Mouse (Mus musculus) neural tube, embryonic 13.5 days (tissue): ENCODE results near the gene Tle3. TPM values are rescaled to one million over a fixed set of nuclear protein-coding genes. Genes with fewer than 3 reads are reported as not detected.

Source experiments
- ATAC-seq: fragments of 200-750 bp; cut with Nextera tagmentation; 2 replicates; pipeline ENCODE4 v1.8.0; 2017; ENCODE audit warnings: low read depth, mild to moderate bottlenecking, moderate TSS enrichment, moderate library complexity
- H3K27ac ChIP-seq: fragments of 300-500 bp; sonication (generic); replicated peaks from 2 replicates; pipeline ENCODE4 v1.5.1; 2015; ENCODE audit warnings: moderate library complexity, mild to moderate bottlenecking, inconsistent platforms
- H3K27me3 ChIP-seq: fragments of 300-500 bp; sonication (generic); 2 replicates; pipeline ENCODE4 v1.6.1; 2015; ENCODE audit warnings: mild to moderate bottlenecking, inconsistent platforms
- H3K36me3 ChIP-seq: fragments of 300-500 bp; sonication (generic); 2 replicates; pipeline ENCODE4 v1.6.1; 2015; ENCODE audit warnings: mild to moderate bottlenecking, inconsistent platforms
- H3K4me1 ChIP-seq: fragments of 300-500 bp; sonication (generic); replicated peaks from 2 replicates; pipeline ENCODE4 v1.6.1; 2015; ENCODE audit warnings: inconsistent platforms
- H3K4me2 ChIP-seq: fragments of 300-500 bp; sonication (generic); 2 replicates; pipeline ENCODE4 v1.6.1; 2015; ENCODE audit warnings: inconsistent platforms, mild to moderate bottlenecking, moderate library complexity
- H3K4me3 ChIP-seq: fragments of 300-500 bp; sonication (generic); 2 replicates; pipeline ENCODE4 v1.5.1; 2015; ENCODE audit warnings: mild to moderate bottlenecking, inconsistent platforms
- H3K9ac ChIP-seq: fragments of 300-500 bp; sonication (generic); 2 replicates; pipeline ENCODE4 v1.6.1; 2015; ENCODE audit warnings: moderate library complexity, mild to moderate bottlenecking, inconsistent platforms
- H3K9me3 ChIP-seq: fragments of 300-500 bp; sonication (generic); 2 replicates; pipeline ENCODE4 v1.6.1; 2016; ENCODE audit warnings: inconsistent platforms
- WGBS: fragments of 180-500 bp; shearing (Covaris S2); methylation state at CpG from one replicate; pipeline ENCODE4 v1.1.7; 2015; 5-methylcytosine and 5-hydroxymethylcytosine counted together
- polyA plus RNA-seq: library from polyadenylated mRNA; unstranded; fragments of >200 nt; fragmentation: Nextera tagmentation; extraction: Ambion mirVana; gene quantifications from 2 replicates; pipeline ENCODE4 v1.2.1, GENCODE M21; 2015

The Tle3 gene
- polyA plus RNA-seq, 1 experiment from 2014 or later, result 31.1 TPM

DNA sequence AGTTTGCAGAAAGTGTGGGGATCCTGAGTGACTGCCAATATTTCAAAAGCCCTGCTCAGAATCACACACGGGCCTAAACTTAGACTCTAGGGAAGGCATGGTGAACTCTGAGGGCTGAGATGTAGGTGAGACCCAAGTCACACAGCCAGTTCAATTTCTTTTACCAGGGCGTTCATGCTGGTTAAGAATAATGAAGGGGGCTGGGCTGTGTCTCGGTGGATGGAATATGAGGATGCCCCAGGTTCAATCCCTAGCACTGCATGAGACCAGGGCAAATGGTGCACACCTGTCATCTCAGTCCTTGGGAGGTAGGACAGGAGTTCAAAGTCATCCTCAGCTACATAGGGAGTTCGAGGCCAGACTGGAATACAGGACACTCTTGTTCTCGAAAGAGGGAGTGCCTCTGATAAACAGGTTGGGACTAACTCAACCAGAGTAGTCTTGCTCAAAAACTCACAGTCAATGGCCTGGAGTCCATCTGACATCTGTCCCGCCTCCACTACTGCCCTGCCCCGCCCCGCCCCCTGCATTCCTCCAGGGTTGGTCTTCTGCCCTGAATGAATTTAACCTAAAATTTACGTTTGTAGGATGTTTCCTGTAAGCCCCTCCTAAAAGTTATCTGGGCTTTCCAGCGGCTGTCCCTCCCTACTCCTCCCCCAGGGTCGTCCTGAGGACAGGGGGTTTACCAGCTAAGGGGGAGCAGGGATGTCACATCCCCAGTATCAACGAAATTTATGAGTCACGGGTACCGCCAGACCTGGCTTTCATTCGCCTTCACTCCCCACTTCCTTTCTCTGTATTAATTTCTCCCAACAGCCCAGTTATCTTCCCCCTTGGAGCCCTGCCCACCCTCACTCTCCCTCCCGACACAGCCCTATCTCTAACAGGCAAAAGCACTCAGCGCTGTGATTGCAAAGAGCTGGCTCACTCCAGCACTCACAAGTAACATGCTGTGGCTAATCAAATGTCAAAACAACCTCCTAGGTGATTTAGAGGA, 35.3 kb upstream of the Tle3 start:
- Histone ChIP-seq H3K4me1 (peaks cover 38% of the 10 kb centered on the region), H3K9ac (no peak overlapping the region), H3K4me2 (no peak overlapping the region), H3K36me3 (no peaks in the 10 kb centered on the region), H3K9me3 (no peaks in the 10 kb centered on the region), H3K27ac (no peak overlapping the region), H3K4me3 (no peak overlapping the region), H3K27me3 (peaks cover 79% of the 10 kb centered on the region)
- no peak for ATAC-seq
- WGBS, result 32% methylated on average over 17 of the region's 17 CpGs

DNA sequence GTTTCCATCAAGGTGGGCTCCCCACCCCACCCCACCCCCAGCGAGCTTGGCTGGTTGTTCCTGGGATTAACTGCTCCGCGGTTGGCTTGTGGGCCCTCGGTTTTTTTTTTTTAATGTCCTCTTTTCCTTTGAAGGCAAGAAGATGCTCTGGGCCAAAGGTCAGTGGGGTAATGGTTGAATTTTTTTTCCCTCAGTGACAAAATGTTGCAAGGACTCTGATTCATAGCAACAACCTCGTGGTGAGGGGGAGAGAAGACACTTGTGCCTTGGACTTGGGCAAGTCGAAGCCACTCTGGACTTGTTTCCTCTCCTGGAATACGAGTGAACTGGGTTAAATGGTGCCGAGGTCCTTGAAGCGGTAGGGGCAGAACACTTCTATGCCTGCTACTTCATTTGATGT, 34.5 kb upstream of the Tle3 start:
- H3K4me3 ChIP-seq, result no peak overlapping the region
- peaks cover 83% of the 10 kb centered on the region for H3K27me3 ChIP-seq
- H3K36me3 ChIP-seq, result no peaks in the 10 kb centered on the region
- no peak overlapping the region for H3K27ac ChIP-seq
- H3K4me2 ChIP-seq, result no peak overlapping the region
- H3K9me3 ChIP-seq, result no peaks in the 10 kb centered on the region
- no peak for ATAC-seq
- H3K9ac ChIP-seq, result no peak overlapping the region
- H3K4me1 ChIP-seq, result peaks cover 40% of the 10 kb centered on the region
- 11% methylated on average over 9 of the region's 9 CpGs for WGBS

DNA sequence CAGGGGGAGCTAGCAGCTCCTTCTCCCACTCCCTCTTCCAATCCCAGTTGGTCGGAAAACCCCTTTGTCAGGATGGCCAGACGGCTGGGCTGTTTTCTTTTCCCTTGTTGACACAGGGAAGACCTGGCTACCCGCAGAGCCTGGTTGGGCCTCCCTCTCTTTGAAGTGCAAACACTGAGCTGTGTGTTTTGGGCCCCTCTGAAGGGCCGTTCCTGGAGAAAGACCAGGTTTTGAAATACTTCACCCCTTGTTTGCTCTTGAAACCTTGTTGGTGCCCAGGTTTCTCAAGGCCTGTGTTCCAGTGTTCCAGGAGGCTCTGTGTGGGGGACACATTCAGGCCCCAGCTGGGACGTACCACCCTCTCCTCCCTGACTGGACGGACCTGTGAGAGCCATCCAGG, 32.9 kb upstream of the Tle3 start:
- Histone ChIP-seq H3K4me1 (peaks cover 51% of the 10 kb centered on the region), H3K36me3 (no peaks in the 10 kb centered on the region), H3K9me3 (no peaks in the 10 kb centered on the region), H3K27me3 (peaks cover 79% of the 10 kb centered on the region), H3K4me2 (no peak overlapping the region), H3K4me3 (no peak overlapping the region), H3K27ac (no peak overlapping the region), H3K9ac (no peak overlapping the region)
- no peak for ATAC-seq
- WGBS, result 24% methylated on average over 6 of the region's 6 CpGs

DNA sequence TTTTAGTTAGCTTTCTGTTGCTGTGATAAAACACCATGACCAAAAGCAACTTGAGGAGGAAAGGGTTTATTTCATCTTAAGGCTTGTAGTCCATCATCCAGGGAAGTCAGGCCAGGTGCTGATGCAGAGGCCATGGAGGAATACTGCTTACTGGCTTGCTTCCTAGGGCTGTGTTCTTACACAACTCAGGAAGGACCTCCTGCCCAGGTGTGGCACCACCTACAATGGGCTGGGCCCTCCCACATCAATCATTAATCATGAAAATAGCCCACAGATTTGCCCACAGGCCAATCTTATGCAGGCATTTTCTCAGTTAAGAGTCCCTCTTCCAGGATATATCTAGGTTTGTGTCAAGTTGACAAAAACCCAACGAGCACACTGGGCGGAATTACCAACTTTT, 31.8 kb upstream of the Tle3 start:
- Histone ChIP-seq H3K4me3 (no peak overlapping the region), H3K36me3 (no peaks in the 10 kb centered on the region), H3K9me3 (no peaks in the 10 kb centered on the region), H3K4me1 (peaks cover 56% of the 10 kb centered on the region), H3K27me3 (peaks cover 82% of the 10 kb centered on the region), H3K27ac (no peak overlapping the region), H3K9ac (no peak overlapping the region), H3K4me2 (no peak overlapping the region)
- no peak for ATAC-seq
- WGBS, result 92% methylated on average over 2 of the region's 2 CpGs

DNA sequence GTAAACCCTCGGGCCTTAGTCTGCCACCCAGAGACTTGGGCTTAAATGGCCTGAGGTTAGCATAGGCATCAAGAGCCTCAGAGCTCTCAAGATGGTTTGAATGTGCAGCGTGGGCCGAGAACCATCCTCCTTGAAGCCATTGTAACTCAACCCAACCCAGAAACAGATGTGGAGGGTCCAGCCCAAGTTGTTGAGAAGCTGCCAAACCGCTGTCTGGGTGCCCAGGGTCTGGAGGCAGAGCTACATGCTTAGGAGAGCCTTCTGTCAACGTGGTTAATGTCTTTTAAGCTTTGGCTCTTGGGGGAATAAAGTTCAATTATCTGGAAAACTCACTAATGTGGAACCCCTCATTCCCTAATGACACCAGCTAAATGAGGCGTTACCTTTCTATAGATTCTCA, 29.9 kb upstream of the Tle3 start:
- no peaks in the 10 kb centered on the region for H3K9me3 ChIP-seq
- no peak overlapping the region for H3K4me2 ChIP-seq
- H3K27ac ChIP-seq, result no peak overlapping the region
- peaks cover 78% of the 10 kb centered on the region for H3K27me3 ChIP-seq
- 42% methylated on average over 6 of the region's 6 CpGs for WGBS
- no peak overlapping the region for H3K4me3 ChIP-seq
- ATAC-seq, result no peak
- no peak overlapping the region for H3K9ac ChIP-seq
- H3K4me1 ChIP-seq, result peaks cover 60% of the 10 kb centered on the region
- H3K36me3 ChIP-seq, result no peaks in the 10 kb centered on the region

DNA sequence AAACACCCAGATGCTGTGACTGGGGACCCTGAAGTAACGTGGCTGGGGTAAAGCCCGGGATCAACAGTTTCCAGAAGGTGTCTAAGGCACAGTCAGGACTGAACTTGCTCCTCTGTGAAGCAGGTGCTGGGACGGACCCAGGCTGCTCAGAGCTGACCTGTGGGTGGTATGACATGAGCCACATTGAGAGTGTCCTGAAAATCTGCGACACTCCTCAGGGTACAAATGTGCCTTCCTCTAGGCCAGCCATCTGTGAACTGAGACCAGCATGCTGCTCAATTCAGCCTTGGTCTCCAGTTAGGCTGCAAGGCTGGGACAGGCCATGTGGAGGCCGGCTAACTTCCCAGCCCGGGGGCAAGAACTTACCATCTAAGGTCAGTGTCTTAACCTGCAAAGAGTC, 27.5 kb upstream of the Tle3 start:
- Histone ChIP-seq H3K9me3 (no peaks in the 10 kb centered on the region), H3K27ac (no peak overlapping the region), H3K9ac (no peak overlapping the region), H3K4me2 (no peak overlapping the region), H3K4me3 (no peak overlapping the region), H3K4me1 (peaks cover 65% of the 10 kb centered on the region), H3K27me3 (peaks cover 62% of the 10 kb centered on the region), H3K36me3 (no peaks in the 10 kb centered on the region)
- 53% methylated on average over 6 of the region's 6 CpGs for WGBS
- ATAC-seq, result no peak

DNA sequence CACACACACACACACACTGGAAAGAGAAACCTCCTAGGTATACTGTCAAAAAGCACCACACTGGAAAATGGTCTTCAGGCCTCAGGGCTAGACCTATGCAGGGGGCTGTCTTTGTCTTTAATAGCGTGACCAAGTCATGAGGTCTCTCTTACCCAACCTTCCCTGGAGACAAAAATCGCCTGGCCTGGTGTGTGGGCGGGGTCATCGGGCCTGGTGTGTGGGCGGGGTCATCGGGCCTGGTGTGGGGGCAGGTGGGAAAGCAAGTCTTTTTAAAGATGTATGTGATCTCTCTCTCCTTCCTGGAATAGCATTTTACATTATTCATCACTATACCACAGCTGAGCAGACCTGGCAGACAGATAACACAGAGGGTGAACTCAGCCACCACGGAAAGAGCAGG, 25.2 kb upstream of the Tle3 start:
- 23% methylated on average over 7 of the region's 7 CpGs for WGBS
- no peaks in the 10 kb centered on the region for H3K9me3 ChIP-seq
- no peak overlapping the region for H3K27ac ChIP-seq
- H3K9ac ChIP-seq, result no peak overlapping the region
- H3K4me2 ChIP-seq, result no peak overlapping the region
- no peak overlapping the region for H3K4me3 ChIP-seq
- ATAC-seq, result no peak
- peaks cover 48% of the 10 kb centered on the region for H3K27me3 ChIP-seq
- H3K36me3 ChIP-seq, result no peaks in the 10 kb centered on the region
- H3K4me1 ChIP-seq, result peaks cover 76% of the 10 kb centered on the region

DNA sequence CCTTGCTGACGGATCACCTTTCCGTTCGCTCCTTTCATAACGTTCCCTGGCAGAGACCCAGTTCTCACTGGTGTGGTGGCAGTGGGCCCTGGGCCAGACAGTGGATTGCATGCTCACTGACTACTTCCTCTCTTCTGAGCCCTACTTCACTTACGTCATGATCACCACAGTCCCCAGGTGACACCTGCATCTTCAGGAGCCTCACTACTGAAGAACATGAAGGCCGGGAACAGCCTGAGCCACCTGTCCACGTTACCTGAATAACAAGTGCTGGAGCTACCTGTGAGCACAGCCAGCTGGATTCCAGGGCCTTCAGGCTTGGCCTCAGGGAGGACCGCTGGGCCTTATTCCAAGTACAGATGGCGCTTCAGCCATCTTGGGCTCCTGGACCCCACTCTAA, 24.1 kb upstream of the Tle3 start:
- H3K9me3 ChIP-seq, result no peaks in the 10 kb centered on the region
- no peak overlapping the region for H3K9ac ChIP-seq
- no peak overlapping the region for H3K4me3 ChIP-seq
- no peak for ATAC-seq
- peaks cover 45% of the 10 kb centered on the region for H3K27me3 ChIP-seq
- H3K4me1 ChIP-seq, result peaks cover 66% of the 10 kb centered on the region
- 76% methylated on average over 9 of the region's 9 CpGs for WGBS
- no peaks in the 10 kb centered on the region for H3K36me3 ChIP-seq
- H3K4me2 ChIP-seq, result no peak overlapping the region
- H3K27ac ChIP-seq, result no peak overlapping the region

DNA sequence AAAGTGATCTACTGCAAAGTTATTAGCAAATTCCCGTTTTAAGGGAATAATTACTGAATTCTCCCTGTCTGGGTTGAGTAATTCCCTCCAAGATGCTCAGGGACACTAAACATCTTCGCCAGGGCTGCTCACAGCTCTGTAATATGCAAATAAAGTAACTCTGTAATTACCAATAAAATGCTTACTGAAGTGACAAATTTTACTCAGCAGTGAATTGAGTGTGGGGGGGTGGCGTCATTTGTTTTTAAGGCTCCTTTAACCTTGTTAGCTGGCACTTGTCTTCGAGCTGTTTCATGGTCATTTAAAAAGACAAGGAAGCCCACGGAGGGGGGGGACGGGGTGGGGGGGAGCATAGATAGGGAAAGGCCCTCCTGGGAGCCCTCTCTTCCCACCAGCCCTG, 23.6 kb upstream of the Tle3 start:
- Histone ChIP-seq H3K4me3 (no peak overlapping the region), H3K36me3 (no peaks in the 10 kb centered on the region), H3K4me1 (peaks cover 61% of the 10 kb centered on the region), H3K4me2 (no peak overlapping the region), H3K9me3 (no peaks in the 10 kb centered on the region), H3K27ac (no peak overlapping the region), H3K27me3 (peaks cover 42% of the 10 kb centered on the region), H3K9ac (no peak overlapping the region)
- 11% methylated on average over 6 of the region's 6 CpGs for WGBS
- no peak for ATAC-seq

DNA sequence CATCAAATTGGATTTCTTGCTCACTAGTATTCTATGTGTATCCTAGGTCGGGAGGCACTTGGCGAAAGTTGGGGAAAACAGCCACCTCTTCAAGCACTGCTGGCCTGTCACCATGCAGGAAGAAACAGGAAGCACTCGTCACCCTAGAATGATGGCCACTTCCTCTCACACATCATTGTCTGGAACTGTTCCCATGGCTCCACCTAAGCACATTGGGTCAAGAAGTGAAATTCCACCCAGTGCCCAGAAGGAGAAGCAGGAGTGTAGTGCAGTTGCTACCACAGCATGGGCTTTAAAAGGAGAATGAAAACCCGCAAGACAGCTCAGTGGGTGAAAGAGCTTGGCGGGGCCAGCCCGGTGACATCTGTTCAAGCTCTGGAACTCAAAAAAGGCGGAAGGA, 22.5 kb upstream of the Tle3 start:
- Histone ChIP-seq H3K4me2 (no peak overlapping the region), H3K4me3 (no peak overlapping the region), H3K9me3 (no peaks in the 10 kb centered on the region), H3K27ac (no peak overlapping the region), H3K36me3 (no peaks in the 10 kb centered on the region), H3K9ac (no peak overlapping the region), H3K4me1 (peaks cover 59% of the 10 kb centered on the region), H3K27me3 (peaks cover 37% of the 10 kb centered on the region)
- no peak for ATAC-seq
- WGBS, result 83% methylated on average over 7 of the region's 7 CpGs

DNA sequence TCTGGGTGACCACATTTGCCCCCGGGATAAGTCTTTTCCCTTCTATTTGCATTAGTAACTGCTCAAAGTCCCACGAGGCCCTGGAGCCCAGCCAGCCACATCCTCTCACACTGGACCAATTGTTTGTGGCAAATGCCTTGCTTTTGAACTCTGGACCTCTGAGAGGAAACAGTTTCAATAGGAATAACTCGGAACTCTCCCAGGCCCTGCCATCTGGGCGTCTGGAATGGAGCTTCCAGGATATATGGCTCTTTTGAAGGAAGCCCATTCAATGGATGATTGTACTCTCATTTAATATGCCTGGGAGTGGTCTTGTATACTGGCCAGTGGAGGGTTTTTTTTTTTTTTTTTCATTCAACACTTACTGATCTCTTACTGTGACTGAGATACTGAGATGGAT, 21.0 kb upstream of the Tle3 start:
- ATAC-seq, result peak; percentile 78; the same call in 1 of the 2 replicates
- Histone ChIP-seq H3K9me3 (no peaks in the 10 kb centered on the region), H3K4me1 (peaks cover 46% of the 10 kb centered on the region), H3K27me3 (peaks cover 22% of the 10 kb centered on the region), H3K4me2 (no peak overlapping the region), H3K4me3 (no peak overlapping the region), H3K36me3 (no peaks in the 10 kb centered on the region), H3K9ac (no peak overlapping the region), H3K27ac (peak overlapping the region; percentile 20; the same call in 1 of the 2 replicates)
- 6% methylated on average over 4 of the region's 4 CpGs for WGBS

DNA sequence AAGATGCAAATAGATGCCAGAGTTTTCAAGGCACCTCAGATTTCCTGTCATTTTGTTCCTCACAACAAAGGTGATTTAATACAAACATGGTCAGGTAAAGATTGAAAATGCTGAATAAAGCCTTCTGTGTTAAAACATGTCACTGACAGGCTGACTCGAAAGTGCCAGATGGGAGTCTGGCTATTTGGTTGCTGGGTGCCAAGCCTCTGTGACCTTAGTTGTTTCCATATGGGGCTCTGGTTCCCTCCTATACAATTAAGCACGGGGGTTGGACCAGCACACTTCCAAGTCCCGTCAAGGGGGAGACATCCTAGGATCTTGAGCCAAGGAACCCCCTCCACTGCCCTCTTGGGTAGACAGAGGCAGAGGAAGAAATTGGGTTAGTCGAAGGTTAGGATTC, 13.2 kb upstream of the Tle3 start:
- peaks cover 21% of the 10 kb centered on the region for H3K27me3 ChIP-seq
- H3K36me3 ChIP-seq, result no peaks in the 10 kb centered on the region
- H3K4me1 ChIP-seq, result peaks cover 50% of the 10 kb centered on the region
- no peaks in the 10 kb centered on the region for H3K9me3 ChIP-seq
- no peak overlapping the region for H3K4me2 ChIP-seq
- no peak overlapping the region for H3K27ac ChIP-seq
- H3K9ac ChIP-seq, result no peak overlapping the region
- WGBS, result 39% methylated on average over 4 of the region's 4 CpGs
- no peak overlapping the region for H3K4me3 ChIP-seq
- no peak for ATAC-seq

DNA sequence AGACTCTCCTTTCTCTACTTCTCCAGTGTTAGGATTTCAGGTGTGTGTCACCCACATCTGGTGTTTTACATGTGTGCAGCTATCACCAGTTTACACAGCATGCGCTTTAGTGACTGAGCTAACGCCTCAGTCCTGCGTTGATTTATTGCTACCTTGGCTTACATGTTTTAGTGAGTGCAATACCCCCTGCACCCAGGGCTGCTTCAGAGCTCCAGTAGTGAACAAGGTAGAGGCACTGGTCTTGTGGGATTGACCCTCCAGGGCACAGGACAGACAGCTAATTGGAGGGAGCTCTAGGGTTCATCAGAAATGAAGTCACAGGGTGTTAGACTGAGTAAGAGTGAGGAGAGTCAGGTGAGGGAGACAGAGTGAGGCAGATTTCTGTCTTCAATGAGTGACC, 12.4 kb upstream of the Tle3 start:
- Histone ChIP-seq H3K4me1 (peaks cover 50% of the 10 kb centered on the region), H3K9ac (no peak overlapping the region), H3K4me2 (no peak overlapping the region), H3K4me3 (no peak overlapping the region), H3K9me3 (no peaks in the 10 kb centered on the region), H3K27me3 (peaks cover 26% of the 10 kb centered on the region), H3K36me3 (no peaks in the 10 kb centered on the region), H3K27ac (no peak overlapping the region)
- ATAC-seq, result no peak
- 74% methylated on average over 3 of the region's 3 CpGs for WGBS
